Mouse (Mus musculus) A20 (cell line): ENCODE data around the gene Icam5.

Source experiments
- DNase-seq: peaks from one replicate; pipeline ENCODE4 v3.0.0-alpha.2; 2011; ENCODE audit warnings: low read depth, low spot score

The Icam5 gene

GRCm38 (mm10) chr9:21012368-21012767 lies 19.5 kb upstream of the Icam5 start:
- DNase-seq: peak; percentile 14

GRCm38 (mm10) chr9:21014691-21015570 lies 16.9 kb upstream of the Icam5 start:
- peak; percentile 80 for DNase-seq

- peak; percentile 83 for DNase-seq
These were observed 16.2 kb upstream of the Icam5 start, which contains the start of gene Icam1 for GRCm38 (mm10) chr9:21015571-21016130. TSS of gene Icam1 (plus strand) at chr9:21015985.

GRCm38 (mm10) chr9:21016331-21017176 lies 15.3 kb upstream of the Icam5 start:
- peak; percentile 68 for DNase-seq

GRCm38 (mm10) chr9:21017177-21017575 lies 14.7 kb upstream of the Icam5 start:
- DNase-seq: peak; percentile 46

- DNase-seq: no peak
These were observed 13.3 kb upstream of the Icam5 start for GRCm38 (mm10) chr9:21018600-21018999.

GRCm38 (mm10) chr9:21021363-21021762 lies 10.5 kb upstream of the Icam5 start:
- DNase-seq: no peak

GRCm38 (mm10) chr9:21022288-21022687 lies 9.6 kb upstream of the Icam5 start:
- DNase-seq: no peak

GRCm38 (mm10) chr9:21022726-21023125 lies 9.1 kb upstream of the Icam5 start:
- DNase-seq: no peak

GRCm38 (mm10) chr9:21025258-21025810 lies 6.5 kb upstream of the Icam5 start:
- DNase-seq: no peak

GRCm38 (mm10) chr9:21026849-21027248 lies 5.0 kb upstream of the Icam5 start:
- DNase-seq: no peak

- DNase-seq: no peak
These were observed 4.0 kb upstream of the Icam5 start for GRCm38 (mm10) chr9:21027774-21028290.

- no peak for DNase-seq
These were observed 3.2 kb upstream of the Icam5 start for GRCm38 (mm10) chr9:21028560-21029110.

GRCm38 (mm10) chr9:21029291-21030054 lies 2.4 kb upstream of the Icam5 start, which contains the start of gene Icam4:
TSS of gene Icam4 (plus strand) at chr9:21029373.
- DNase-seq: peak; percentile 67

GRCm38 (mm10) chr9:21030055-21030600 lies 1.7 kb upstream of the Icam5 start:
- DNase-seq: no peak

GRCm38 (mm10) chr9:21030781-21031250 lies 1.1 kb upstream of the Icam5 start:
- DNase-seq: peak; percentile 90

GRCm38 (mm10) chr9:21031251-21031895 lies 500 bp upstream of the Icam5 start:
- DNase-seq: peak; percentile 77

GRCm38 (mm10) chr9:21032491-21032890 lies 618 bp downstream of the Icam5 start:
- no peak for DNase-seq

- DNase-seq: peak; percentile 87
These were observed 1.3 kb downstream of the Icam5 start for GRCm38 (mm10) chr9:21033136-21033535.
